Mouse (Mus musculus) brain, embryonic 18.5 days (tissue): ENCODE results near the gene Wdr73.

ENCODE experiments used
- DNase-seq: peaks from one replicate; pipeline ENCODE4 v3.0.0-alpha.2; 2012; ENCODE audit warnings: low read depth, low spot score

The Wdr73 gene

DNA sequence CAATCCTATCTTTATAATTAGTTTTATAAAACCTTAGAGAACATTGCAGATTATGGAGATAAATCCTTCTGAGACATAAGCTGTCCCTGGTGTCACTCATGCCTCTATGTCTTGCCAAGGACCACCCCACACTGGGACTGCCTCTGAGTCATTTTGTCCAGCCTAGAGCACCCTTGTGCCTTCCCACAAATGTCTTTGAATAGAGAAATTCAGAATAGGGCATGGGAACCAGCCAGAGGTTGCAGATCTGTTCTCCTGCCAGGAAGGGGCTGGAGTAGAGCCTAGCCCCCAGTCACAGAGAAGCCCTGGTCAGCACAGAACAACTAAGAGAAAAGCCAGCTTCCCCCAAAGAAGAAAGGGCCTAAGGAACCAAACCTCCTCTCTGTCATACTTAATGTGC is 45.8 kb downstream of the Wdr73 start:
- no peak for DNase-seq

DNA sequence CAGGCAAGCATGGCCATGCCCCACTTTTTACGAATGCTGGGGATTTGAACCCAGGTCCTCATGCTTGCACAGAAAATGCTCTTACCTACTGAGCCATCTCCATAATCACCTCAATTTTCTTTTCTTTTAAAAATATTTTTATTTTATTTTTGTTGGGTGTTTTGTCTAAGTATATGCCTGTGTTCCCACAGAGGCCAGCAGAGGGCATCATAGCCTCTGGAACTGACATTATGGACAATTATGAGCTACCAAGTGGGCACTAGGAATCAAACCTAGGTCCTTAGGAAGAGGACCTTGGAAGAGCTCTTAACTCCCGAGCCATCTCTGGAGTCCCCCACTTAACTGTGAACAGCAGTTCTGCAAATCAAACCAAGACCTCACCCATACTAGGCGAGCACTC is 47.9 kb downstream of the Wdr73 start:
- DNase-seq = no peak

DNA sequence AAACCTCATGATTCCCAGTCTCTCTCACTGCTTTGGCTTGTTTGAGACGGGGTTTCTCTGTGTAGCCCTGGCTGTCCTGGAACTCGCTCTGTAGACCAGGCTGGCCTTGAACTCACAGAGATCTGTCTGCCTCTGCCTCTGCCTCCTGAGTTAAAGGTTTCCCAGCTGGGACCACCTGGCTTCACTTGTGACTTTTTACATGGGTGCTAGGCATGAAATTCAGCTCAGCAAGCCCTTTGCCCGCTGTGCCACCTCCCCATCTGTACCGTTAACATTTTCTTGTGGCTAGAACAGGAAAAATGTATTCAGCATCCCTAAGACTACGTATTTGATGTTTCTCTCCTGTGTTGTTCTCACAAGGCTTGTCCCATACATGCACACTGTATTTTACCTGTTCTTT is 50.5 kb downstream of the Wdr73 start:
- DNase-seq = no peak

DNA sequence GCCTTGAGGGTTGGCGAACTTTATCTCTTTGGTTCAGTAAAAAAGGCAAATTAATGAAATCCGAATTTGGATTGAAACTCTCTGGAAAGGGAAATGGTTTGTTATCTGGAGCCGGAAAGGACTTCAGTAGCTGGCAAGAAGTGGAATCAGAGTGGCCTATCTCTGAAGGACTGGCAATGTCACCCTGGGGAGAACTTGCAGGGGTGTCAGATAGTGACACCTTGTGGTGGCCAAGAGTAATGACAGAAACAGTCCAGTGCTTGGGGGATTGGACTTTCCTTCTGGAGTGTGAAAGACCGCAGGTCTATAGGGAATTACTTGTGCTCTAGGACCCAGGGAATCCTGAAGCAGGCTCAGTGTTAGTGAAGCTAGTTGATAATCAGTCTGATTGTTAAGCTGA is 51.4 kb downstream of the Wdr73 start:
- DNase-seq = no peak

DNA sequence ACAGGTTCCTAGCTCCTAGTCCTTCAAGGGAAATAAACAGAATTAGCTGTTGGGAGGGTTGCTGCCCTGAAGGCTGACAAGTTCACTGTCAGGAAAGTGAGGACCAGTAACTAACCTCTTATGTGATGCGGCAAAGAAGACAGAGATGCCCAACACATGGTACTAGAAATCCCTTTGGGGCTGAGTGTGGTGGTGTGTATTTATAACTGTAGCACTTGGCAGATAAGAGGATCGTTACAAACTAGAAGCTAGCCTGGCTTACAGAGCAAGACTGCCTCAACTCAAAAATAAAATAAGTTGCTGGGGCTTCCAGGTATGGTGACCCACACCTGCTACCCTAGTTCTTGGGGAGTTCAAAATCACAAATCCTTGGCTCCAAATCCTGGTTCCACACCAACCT is 51.8 kb downstream of the Wdr73 start:
- no peak for DNase-seq

DNA sequence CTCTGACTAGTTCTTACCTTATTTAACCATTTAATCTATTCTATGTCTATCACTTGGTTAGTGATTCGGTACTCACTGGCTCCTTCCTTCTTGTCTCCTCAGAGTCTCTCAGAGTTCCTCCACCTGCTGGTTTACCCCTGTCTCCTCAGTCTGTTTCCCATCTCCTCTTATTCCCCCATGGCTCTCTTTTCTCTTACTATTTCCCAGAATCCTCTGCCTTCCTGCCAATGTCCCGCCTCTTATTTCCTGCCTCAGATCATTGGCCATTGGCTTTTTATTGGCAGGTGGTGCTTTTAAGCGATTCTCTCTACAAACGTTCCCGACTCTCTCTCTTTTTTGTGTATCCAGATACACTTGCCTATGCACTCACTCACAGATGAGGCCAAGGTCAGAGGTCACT is 54.4 kb downstream of the Wdr73 start:
- DNase-seq = no peak

DNA sequence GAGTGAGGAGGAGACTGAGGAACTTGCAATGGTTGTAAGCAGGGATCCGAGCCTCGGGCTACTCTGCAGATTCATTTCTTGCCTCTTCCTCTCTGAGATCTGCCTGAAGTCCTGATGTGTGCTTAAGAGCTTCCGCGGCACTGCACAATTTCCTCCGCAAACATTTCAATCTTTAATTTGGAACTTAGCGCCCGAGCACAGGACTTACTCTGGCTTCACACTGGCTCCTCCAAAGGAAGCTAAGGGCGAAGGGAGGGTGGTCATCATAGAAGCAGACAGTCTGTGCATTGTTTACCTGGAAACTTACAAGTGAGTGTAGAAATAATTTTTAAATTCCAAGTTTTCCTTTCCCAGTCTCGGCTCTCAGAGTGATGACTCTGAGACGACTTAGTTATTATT is 54.8 kb downstream of the Wdr73 start:
- DNase-seq = no peak

DNA sequence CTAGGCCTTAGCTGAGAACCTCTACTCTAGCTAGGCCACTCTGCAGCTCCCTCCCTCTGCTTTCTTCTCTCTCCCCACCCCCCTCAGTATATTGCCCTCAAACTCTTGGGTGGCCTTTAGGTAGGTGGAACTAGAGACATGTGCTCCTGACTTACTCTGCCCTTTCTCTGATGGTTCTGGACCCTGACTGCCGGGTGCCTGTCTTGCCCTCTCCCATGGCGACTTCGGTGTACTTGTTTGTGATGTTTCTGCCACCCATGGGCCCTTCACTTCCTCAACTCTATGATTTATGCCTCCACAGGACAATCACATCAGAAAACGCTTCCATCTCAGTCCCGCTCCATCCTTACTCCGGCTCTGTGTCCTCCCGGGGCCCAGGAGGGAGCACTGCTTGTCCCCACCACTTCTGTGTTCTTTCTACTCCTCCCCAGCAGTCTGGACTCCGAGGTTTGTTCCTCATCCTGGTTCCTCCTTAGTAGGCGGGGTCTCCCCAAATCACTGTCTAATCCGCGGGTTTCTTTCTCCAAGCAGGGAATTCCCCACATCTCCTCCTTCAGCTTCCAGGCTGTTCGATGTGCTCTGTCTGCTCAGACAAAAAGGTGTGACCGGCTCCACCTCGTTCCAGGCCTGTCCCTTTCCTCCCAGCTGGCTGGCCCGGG is 55.3 kb downstream of the Wdr73 start:
- DNase-seq = no peak

DNA sequence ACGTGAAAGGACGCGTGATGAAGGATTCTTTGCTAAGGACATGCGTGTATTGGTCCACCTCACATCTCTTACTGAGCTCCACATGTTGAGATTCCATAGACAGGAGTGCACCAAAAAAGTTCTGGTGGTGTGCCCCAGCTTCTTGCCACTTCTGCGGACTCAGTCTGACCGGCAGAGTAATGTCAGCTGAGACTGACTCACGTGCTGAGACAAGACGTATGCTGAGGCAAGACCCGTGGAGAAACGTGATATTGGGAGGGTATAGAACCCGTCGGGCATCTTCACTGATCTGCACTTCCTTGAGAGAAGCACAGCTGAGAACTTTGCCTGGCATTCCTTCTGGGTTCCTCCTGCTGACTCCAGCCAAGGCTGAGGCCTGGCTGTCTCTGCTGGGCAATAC is 56.4 kb downstream of the Wdr73 start:
- DNase-seq = no peak

DNA sequence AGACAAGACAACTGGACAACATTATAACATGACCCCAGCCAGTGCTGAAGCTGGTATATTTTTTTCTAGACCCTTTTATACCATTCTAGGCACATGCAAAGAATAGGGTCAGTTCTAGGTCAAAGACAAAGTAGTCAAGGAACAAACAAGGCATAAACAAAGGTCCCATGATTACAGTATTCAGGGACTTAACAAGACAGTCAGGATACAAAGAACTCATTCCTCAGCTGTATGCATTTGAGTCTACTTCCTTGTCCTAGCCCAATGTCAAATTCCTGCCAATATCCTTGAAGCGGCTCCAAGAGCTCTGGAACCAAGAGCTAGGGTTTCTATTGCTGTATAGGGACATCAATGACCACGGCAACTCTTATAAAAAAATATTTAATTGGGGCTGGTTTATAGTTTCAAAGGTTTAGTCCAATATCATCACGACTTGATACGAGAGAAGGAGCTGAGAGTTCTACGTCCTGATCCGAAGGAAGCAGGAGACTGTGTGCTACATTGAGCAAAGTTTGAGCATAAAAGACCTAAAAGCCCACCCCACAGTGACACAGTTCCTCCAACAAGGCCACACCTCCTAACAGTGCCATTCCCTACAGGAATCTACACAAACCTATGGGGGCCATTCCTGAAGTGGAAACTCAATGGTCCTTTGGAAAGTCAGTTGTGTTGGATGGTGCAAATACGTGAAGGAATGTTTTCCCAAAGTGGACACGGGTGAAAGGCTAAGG is 57.0 kb downstream of the Wdr73 start:
- DNase-seq = no peak

DNA sequence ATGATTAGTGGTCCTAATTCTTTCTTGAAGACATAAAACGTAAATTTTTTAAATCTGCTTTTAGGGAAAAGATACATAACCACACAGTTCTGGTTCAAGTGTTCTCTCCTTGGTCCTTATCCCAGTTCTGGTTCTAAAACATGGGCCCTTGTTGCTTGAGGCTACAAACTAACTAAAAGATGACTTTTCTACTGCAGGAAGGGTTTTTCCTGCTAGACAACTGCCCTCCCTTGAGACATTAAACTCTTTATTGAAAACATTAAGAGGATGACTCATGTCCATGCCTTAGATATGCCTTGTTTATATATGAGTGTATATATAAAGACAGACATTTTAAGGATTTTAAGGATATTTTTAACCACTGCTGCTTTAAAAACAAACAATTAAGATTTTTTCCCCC is 57.9 kb downstream of the Wdr73 start:
- DNase-seq = no peak

DNA sequence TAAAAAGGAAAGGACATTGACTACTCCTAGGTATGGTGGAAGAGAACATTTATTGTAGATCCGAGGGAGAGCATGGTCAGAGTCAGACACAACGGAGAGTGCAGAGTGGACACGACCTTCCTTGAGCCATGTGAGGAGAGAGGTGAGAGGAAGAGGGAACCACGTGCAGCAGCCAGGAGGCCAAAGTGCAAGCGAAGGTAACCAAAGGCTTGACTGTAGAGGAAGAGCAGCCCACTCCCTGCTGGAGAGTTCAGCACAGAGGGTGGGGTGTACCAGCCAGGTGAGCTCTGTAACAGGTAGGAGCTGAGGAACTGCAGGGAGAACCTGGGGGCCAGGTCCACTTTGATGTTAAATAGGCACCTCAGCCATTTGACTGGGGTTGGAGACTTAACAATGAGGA is 58.9 kb downstream of the Wdr73 start:
- no peak for DNase-seq

DNA sequence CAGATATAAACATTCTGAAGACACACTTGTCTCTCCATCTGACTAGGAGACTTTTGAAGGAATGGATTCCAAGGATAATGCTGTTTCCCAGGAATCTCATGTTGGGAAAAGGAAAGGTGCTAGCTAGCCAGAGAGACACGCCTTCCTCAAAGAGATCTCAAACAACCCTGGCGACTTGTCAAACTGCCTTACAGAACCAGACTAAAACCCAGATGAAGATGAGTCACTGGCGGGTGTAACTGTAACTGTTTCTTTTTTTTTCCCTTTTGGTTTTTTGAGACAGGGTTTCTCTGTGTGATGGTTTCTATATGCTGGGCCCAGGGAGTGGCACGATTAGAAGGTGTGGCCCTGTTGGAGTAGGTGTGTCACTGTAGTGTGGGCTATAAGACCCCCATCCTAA is 60.1 kb downstream of the Wdr73 start:
- no peak for DNase-seq
